In genomic region chr2:49642761-49643160, GRCm38 (mm10) we compare ENCODE assay signal across 18 mouse cellular contexts. TPM values are rescaled to one million over a fixed set of nuclear protein-coding genes. Genes with fewer than 3 reads are reported as not detected.
DNase-seq lines count a peak whose midpoint lies in the region; ATAC-seq and TF ChIP-seq lines count a peak whose summit lies in the region.
"Had no signal": no experiment of that assay in that cellular context is flagged by ENCODE, and none has a peak within 500 bp of the region (broad histone marks: within the 10 kb centered on the region; RNA-seq: fewer than 3 reads in every experiment).

No protein-coding gene starts in this region.

- intact Hi-C loops in gastrocnemius, adult 2 months (cut with DNase I), result no loop called here

- no peak for TF ChIP-seq POLR2A in brain, embryonic 14.5 days (IDR thresholded peaks at IDR 0.05; ENCODE audit: borderline replicate concordance, extremely low read depth, insufficient read depth, insufficient read length, poor library complexity, severe bottlenecking)

- H3K4me2 ChIP-seq in hindbrain, embryonic 13.5 days, result no peak overlapping the region
- H3K4me2 ChIP-seq in hindbrain, embryonic 11.5 days (replicated peaks; ENCODE audit: low read depth, low read length), result no peak overlapping the region
- H3K4me2 ChIP-seq in midbrain, embryonic 14.5 days (ENCODE audit: low read length), result no peak overlapping the region
- H3K4me2 ChIP-seq: liver, embryonic 15.5 days had no signal

- no peak overlapping the region for H3K4me3 ChIP-seq in hindbrain, embryonic 13.5 days
- no peak overlapping the region for H3K4me3 ChIP-seq in hindbrain, embryonic 11.5 days (ENCODE audit: low read depth, low read length)
- H3K4me3 ChIP-seq in midbrain, embryonic 14.5 days (replicated peaks; ENCODE audit: low read depth, low read length), result no peak overlapping the region
- no peak overlapping the region for H3K4me3 ChIP-seq in gastrocnemius, adult 2 months
- H3K4me3 ChIP-seq: liver, embryonic 15.5 days; megakaryocyte, embryonic 14.5 days had no signal

- peaks cover 8% of the 10 kb centered on the region; the same call in 1 of the 2 replicates for H3K36me3 ChIP-seq in hindbrain, embryonic 13.5 days
- no peaks in the 10 kb centered on the region for H3K36me3 ChIP-seq in hindbrain, embryonic 11.5 days (ENCODE audit: control insufficient read depth, insufficient read depth, low read length)
- no peaks in the 10 kb centered on the region for H3K36me3 ChIP-seq in midbrain, embryonic 14.5 days (ENCODE audit: control insufficient read depth, insufficient read depth, low read length)
- H3K36me3 ChIP-seq: liver, embryonic 15.5 days had no signal

- 66% methylated on average over 3 of the region's 3 CpGs for WGBS in hindbrain, embryonic 13.5 days
- 91% methylated on average over 3 of the region's 3 CpGs for WGBS in hindbrain, embryonic 11.5 days
- WGBS in midbrain, embryonic 14.5 days, result 63% methylated on average over 3 of the region's 3 CpGs

- H3K27ac ChIP-seq in hindbrain, embryonic 13.5 days, result peak overlapping the region; percentile 44
- H3K27ac ChIP-seq in hindbrain, embryonic 11.5 days (ENCODE audit: low read depth, low read length), result no peak overlapping the region
- H3K27ac ChIP-seq in midbrain, embryonic 14.5 days (replicated peaks; ENCODE audit: low read depth, low read length), result peak overlapping the region; percentile 70
- no peak overlapping the region for H3K27ac ChIP-seq in gastrocnemius, adult 2 months
- H3K27ac ChIP-seq: kidney, postnatal 0 days; liver, embryonic 15.5 days had no signal

- no peaks in the 10 kb centered on the region for H3K9me3 ChIP-seq in hindbrain, embryonic 13.5 days
- H3K9me3 ChIP-seq in hindbrain, embryonic 11.5 days (ENCODE audit: control insufficient read depth, low read length), result no peaks in the 10 kb centered on the region
- H3K9me3 ChIP-seq in midbrain, embryonic 14.5 days (ENCODE audit: control insufficient read depth, low read length), result no peaks in the 10 kb centered on the region
- H3K9me3 ChIP-seq: liver, embryonic 15.5 days had no signal

- peak overlapping the region; percentile 25; the same call in 1 of the 2 replicates for H3K9ac ChIP-seq in hindbrain, embryonic 13.5 days
- H3K9ac ChIP-seq in hindbrain, embryonic 11.5 days (ENCODE audit: low read depth, low read length), result no peak overlapping the region
- no peak overlapping the region; the same call in 1 of the 2 replicates for H3K9ac ChIP-seq in midbrain, embryonic 14.5 days (replicated peaks; ENCODE audit: low read length)
- H3K9ac ChIP-seq: liver, embryonic 15.5 days had no signal

- TF ChIP-seq CTCF in brain, embryonic 14.5 days (IDR thresholded peaks at IDR 0.05; ENCODE audit: borderline replicate concordance, extremely low read depth, insufficient read depth, insufficient read length), result no peak
- TF ChIP-seq CTCF in gastrocnemius, adult 2 months (IDR thresholded peaks at IDR 0.05), result no peak

- no peaks in the 10 kb centered on the region for H3K27me3 ChIP-seq in hindbrain, embryonic 13.5 days
- H3K27me3 ChIP-seq in hindbrain, embryonic 11.5 days (ENCODE audit: control insufficient read depth, insufficient read depth, low read length), result no peaks in the 10 kb centered on the region
- no peaks in the 10 kb centered on the region for H3K27me3 ChIP-seq in midbrain, embryonic 14.5 days (ENCODE audit: control insufficient read depth, insufficient read depth, low read length)
- H3K27me3 ChIP-seq: liver, embryonic 15.5 days; megakaryocyte, embryonic 14.5 days had no signal

- no peak for DNase-seq in hindbrain, embryonic 11.5 days (ENCODE audit: low spot score)
- DNase-seq in brain, adult 2 months (ENCODE audit: low read depth, low spot score), result peak; percentile 82
- DNase-seq in brain, embryonic 14.5 days (ENCODE audit: low read depth), result peak; percentile 60
- DNase-seq in midbrain, embryonic 14.5 days, result peak; percentile 40
- DNase-seq in urinary bladder, postnatal 4 days (ENCODE audit: low spot score in 2 of 2), result no peak
- DNase-seq in gastrocnemius, adult 2 months, result no peak
- DNase-seq: adrenal gland, postnatal 25 days; cerebellum, postnatal 10 days; heart, postnatal 4 days; kidney, adult 11 months; layer of hippocampus, adult 9-11 months; lung, postnatal 10 days; right cerebral cortex, postnatal 14 days had no signal

- H3K4me1 ChIP-seq in hindbrain, embryonic 13.5 days (replicated peaks), result peaks cover 71% of the 10 kb centered on the region
- no peaks in the 10 kb centered on the region for H3K4me1 ChIP-seq in hindbrain, embryonic 11.5 days (replicated peaks; ENCODE audit: control insufficient read depth, insufficient read depth, low read length)
- H3K4me1 ChIP-seq in midbrain, embryonic 14.5 days (ENCODE audit: control insufficient read depth, insufficient read depth, low read length), result peaks cover 31% of the 10 kb centered on the region
- H3K4me1 ChIP-seq: liver, embryonic 15.5 days; megakaryocyte, embryonic 14.5 days had no signal

- ATAC-seq in hindbrain, embryonic 13.5 days (ENCODE audit: low FRiP score), result no peak
- ATAC-seq in hindbrain, embryonic 11.5 days (ENCODE audit: low FRiP score), result no peak
- no peak for ATAC-seq in midbrain, embryonic 14.5 days (ENCODE audit: low FRiP score, low TSS enrichment)

RNA-seq across cellular contexts. Expression of gene Kif5c, which starts 23.7 kb away (rescaled TPM):
- 178 and 186 TPM in 2 replicates for polyA plus RNA-seq in hindbrain, embryonic 13.5 days (2015; fragmentation: Nextera tagmentation; extraction: Ambion mirVana)
- polyA plus RNA-seq in hindbrain, embryonic 11.5 days (2014; fragmentation: Nextera tagmentation; extraction: Ambion mirVana), result 112 and 115 TPM in 2 replicates
- polyA plus RNA-seq in brain, embryonic 14.5 days (2012; rRNA removed), result 123 and 253 TPM in 2 replicates
- polyA plus RNA-seq in midbrain, embryonic 14.5 days (2014; fragmentation: Nextera tagmentation; extraction: Ambion mirVana), result 221 and 251 TPM in 2 replicates
- total RNA-seq in gastrocnemius, adult 2 months (2021), result under 1 TPM; 0.10 to 0.20 TPM
- total RNA-seq: granulocyte monocyte progenitor cell, adult 5-6 weeks had no signal

Comparison
In these comparisons a context has a peak if more than half of its experiments do, and no peak if none do; other contexts are left out.
1. H3K27ac ChIP-seq: peak in hindbrain, embryonic 13.5 days (single experiment) and midbrain, embryonic 14.5 days (single experiment); none in hindbrain, embryonic 11.5 days (single experiment) and gastrocnemius, adult 2 months (single experiment).
2. DNase-seq: peak in brain, adult 2 months (single experiment), brain, embryonic 14.5 days (single experiment) and midbrain, embryonic 14.5 days (single experiment); none in hindbrain, embryonic 11.5 days (single experiment), urinary bladder, postnatal 4 days (0 of 2) and gastrocnemius, adult 2 months (single experiment).